Mouse (Mus musculus) thymus, postnatal 0 days (tissue): ENCODE results near the gene Rprml. TPM values are rescaled to one million over a fixed set of nuclear protein-coding genes. Genes with fewer than 3 reads are reported as not detected.

ENCODE experiments used
- DNase-seq: peaks from one replicate; pipeline ENCODE4 v3.0.0-alpha.2; 2015; ENCODE audit warnings: low spot score
- polyA plus RNA-seq: library from polyadenylated mRNA; unstranded; fragments of >200 nt; fragmentation: Nextera tagmentation; extraction: Ambion mirVana; gene quantifications from 2 replicates; pipeline ENCODE4 v1.2.1, GENCODE M21; 2015

Rprml gene
- not detected in 2 replicates for polyA plus RNA-seq

DNA sequence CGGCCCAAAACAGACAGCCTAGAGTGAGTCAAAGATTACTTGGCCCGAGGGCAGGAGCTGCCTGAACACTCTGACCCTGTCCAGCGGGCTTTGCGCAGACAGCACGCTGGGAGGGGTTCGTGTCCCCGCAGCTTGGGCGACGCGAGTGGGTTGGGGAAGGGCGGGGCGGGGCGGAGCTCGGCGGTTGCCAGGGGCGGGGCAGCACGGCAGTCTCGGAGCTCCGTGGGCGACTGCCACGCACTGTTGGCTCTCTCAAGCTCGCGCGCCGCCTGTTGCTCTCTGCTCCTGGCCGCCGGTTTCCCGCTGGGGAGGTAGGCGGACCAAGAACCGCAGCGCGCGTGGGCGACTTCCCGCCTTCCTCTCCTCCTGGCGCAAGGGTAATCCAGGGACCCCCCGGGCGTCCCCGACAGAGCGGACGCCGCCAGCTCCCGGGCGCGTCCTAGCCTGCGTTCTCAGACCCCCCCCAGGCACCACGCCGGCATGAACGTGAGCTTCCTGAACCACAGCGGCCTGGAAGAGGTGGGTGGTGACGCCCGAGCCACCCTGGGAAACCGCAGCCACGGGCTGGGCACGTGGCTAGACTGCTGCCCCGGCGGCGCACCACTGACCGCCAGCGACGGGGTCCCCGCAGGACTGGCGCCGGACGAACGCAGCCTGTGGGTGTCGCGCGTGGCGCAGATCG, at the start of gene Rprml:
Gene Rprml (plus strand): TSS at position 270 of the 682 bp plus-strand sequence.
- DNase-seq = no peak

DNA sequence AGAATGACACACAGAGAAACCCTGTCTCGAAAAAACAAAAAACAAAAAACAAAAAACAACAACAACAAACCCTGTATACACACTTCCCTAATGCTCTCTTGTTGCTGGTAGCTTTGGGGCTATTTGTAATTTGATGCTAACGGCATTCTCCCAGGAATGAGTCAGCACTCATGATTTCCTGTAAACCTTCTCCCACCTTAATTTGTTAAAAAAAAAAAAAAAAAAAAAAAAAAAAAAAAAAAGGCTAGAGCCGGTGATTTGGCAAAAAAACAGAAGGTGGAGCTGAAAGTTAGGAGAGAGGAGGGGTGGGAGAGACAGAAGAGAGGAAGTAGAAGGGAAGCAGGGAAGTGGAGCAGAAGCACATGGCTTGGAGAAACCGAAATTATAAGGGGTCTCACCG, 42.8 kb upstream of the Rprml start:
- no peak for DNase-seq

DNA sequence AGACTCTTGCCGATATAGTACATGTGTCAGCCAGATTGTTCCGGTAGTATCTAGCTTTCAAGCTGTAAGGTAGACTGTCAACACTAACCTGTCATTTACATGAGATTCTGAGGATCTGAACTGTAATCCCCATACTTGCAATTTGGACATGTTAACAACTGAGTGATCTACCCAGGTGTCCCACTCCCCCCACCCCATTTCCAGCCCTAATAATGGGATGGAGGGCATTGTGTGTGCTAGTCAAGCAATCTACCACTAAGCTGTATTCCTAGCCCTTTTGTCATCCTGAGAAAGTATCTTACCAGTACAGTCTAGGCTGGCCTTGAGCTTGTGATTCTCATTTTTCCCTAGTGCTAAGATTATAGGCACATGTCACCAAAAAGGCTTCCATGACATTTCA, 38.6 kb upstream of the Rprml start:
- DNase-seq = no peak

DNA sequence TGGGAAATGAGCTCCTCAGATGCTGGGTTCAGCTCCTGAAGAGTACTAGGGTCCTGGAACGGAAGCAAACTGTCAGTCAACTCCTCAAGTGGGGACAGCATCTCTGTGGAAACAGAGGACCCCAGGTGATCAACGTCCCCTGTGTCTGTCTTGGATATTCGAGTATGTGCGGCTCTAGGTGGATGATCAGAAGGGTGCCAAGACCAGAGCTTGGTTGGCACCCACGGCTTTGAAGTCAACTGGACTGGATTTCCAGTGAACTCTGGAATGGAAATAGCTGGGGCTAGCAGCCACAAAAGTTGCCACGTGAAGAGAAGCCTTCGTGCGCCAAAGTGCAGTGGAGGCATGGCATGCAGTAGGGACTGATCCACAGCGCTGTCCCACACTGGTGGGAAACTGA, 28.3 kb upstream of the Rprml start, which contains the start of gene Gm884:
Gene Gm884 (minus strand): TSS at position 101 of the 400 bp plus-strand sequence.
- no peak for DNase-seq

DNA sequence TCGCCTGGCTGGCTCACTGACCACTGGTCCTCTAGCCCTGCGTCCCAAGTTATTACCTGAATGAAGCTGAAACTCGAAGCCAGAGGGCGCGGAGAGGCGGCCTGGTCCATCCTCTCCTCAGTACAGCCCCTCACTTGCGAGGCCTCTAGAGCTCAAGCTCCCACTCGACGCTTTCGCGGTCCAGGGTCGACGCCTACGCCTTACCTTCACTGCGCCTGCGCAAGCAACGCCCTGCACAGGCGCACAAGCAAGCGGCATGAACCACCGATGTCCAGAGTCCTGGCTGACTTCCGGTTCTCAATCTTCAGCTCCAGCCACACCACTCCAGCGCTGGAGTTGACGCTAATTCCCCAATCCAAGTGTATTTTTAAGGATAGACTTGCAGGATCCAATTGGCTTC, 21.9 kb upstream of the Rprml start:
- no peak for DNase-seq

DNA sequence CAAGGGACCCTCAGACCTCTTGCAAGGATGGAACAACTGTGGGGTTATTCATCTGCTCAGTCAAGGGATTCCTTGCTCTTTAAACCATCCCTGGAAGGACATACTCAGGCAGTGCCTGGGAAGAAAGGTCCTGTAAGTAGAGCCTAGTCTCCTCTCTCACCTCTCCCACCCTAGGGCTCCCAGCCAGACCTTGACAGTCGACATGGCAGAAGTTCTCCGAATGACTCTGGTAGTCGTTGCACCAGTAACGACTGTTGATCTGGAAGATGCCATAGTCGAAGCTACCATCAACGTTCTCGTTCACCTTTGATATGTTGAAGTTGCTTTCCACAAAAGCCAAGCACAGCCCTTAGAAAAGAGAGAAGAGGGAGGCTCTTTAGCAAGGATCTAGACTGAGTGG, 14.6 kb upstream of the Rprml start:
- no peak for DNase-seq

DNA sequence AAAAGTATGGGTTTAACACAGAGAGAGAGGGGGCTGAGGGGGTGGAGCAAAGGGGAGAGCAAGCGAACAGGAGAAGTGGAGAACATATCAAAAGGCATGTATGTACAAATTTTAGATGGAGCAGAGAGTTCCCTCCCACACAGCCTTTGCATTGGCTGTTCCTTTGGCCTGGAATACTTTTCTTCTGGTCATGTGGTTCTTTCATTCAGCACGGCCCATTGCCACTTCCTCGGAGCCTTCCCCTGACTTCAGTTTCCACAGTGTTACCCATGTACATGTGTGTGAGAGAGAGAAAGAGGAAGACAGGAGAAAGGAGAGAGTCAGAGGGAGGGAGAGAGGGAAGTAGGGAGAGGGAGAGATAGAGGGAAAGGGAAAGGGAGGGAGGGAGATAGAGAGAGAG, 13.9 kb upstream of the Rprml start:
- no peak for DNase-seq

DNA sequence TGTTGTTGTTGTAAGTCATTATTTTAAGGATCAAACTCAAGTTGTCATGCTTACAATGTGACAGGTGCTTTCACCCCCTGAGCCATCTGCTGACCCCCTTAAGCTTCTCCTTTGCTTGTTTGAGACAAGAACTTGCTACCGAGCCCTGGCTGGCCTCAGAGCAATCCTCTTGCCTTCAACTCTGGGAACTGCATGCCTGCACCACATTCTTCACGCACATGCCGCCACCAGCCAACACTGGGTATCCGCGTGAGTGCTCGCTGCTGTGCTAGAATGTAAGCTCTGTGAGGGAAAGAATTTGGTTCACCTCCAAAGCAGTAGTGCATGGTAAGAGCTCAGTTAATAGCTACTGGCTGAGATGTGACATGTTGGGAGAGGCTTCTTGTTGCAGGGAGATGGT, 13.1 kb upstream of the Rprml start:
- no peak for DNase-seq

DNA sequence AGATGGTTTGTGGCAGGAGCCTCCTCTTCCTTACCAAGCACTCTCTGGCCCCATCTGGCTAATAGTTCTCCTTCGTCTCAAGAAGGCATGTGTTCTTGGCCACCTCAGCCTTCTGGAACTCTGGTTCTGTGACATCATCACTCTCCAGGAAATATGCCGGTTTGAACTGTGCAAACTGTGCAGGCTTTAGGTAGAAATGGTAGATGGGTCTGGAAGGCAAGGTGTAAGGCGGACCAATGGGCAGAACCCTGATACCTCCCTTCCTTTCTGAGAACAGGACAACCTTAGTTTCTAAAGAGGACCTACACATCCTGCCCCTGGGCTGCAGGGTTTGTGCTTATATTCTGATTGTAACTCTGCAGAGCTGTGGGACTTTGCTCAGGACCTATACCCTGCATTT, 10.6 kb upstream of the Rprml start, which contains the start of gene Lyzl6:
Gene Lyzl6 (minus strand): TSS at position 101 of the 400 bp plus-strand sequence.
- DNase-seq = no peak

DNA sequence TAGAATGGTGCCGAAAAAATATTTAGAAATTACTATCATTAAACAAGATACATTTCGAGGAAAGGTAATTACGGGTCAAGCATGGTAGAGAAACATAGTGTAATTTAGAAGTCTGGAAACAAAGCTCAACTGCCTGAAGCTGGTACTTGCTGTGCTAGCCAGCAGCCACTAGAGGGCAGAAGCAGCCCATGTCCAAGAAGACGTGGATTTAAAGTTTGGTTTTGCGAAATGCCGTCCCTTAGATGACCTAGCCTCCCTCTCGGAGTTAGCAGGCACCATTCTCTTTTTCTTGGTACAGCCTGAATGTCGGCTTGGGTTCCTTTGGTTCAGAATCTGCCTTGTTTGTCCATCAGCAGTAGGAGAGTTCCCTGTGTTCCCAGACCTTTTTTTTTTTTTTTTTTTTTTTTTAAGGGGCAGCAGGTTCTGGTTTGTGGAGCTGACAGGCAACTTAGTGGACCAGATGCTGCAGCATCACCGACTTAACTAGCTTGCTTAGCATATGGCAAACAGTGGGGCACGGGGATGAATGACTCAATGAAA, 9.9 kb upstream of the Rprml start:
- DNase-seq = peak; percentile 32

DNA sequence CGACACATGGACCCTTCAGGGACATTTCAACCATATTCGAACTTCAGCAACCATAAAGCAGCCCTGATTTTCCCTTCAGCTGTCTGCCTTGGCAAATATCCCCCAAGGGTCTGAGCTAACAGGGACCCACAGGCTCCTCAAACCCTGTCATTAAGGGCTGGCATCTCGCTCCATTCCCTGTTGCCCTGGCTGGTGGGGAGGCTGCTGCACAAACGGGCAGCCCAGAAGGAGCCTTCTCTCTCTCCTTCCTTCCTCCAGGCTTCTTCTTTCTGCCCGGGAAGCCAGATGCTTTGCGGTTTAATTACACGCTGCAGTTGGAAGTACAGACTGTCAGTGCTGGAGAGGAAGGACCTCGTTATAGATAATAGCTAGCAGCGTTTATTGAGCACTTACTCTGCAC, 6.2 kb upstream of the Rprml start:
- no peak for DNase-seq

DNA sequence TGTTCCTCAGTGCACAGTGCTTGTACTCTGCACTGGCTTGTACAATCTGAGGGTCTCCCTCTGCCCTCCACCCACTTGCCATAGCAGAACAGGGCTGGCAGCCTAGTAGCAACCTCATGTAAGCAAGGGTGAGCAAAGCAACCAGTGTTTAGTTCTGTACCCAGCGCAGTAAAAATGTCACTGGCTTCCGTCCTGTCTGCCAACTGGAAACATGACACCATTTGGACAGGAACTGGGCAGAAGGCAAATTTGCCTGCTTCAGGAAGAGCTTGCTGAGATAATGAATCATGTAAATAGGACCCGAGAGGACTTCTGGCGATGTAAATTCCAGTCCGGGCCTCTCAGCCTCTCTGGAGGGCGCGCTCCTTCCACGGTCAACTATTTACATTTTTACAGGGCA, 3.6 kb upstream of the Rprml start:
- DNase-seq = no peak

DNA sequence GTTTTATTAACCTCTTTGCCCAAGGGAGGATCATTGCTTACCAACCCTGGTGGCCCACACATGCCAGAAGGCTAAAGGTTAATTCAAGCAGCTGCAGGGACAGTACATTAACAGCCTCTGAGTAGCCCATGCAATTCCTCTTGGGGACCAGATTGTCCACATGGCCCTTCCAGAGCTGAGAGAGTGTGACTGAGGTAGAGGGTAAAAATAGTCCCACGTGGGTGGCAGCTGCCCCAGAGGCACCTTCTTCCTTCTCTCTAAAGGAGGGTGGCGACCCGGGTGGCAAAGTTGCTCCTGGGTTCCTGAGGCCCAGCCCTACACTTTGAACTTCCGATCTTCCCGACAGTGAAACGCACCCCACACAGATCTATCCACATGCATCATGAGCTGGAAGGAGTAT, 3.1 kb upstream of the Rprml start:
- DNase-seq = no peak

DNA sequence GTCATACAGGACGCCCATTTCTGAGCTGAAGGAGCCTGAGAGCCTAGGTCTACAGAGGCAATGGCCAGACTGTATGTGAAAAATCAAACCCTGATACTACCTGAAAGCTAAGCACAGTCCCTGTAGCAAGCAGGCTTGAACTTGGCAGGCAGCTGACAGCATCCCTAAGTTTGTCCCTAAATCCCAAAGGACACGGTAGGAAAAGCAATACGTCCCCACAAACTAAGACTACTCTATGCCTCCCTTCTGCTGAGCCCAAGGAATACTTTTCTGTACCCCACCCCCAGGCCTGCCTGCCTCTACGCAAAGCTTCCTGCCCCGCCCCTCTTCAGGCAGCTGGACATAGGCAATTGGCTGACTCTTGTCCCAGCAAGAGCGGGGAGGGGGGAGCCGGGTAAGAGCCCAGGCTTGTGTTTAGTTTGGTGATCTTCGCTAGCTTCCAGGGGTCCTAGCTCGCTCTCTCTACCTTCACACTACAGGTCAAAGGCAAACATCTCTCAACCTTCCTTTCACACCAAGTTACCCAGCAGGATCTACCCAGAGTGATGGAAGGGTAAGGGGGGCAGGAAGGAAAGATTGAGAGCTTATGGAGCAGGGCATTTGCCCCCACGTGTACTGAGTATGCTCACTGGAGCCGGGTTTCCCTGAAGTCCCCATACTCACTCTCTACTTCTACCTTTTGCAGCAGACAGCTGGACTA, 1.3 kb upstream of the Rprml start:
- DNase-seq = no peak

DNA sequence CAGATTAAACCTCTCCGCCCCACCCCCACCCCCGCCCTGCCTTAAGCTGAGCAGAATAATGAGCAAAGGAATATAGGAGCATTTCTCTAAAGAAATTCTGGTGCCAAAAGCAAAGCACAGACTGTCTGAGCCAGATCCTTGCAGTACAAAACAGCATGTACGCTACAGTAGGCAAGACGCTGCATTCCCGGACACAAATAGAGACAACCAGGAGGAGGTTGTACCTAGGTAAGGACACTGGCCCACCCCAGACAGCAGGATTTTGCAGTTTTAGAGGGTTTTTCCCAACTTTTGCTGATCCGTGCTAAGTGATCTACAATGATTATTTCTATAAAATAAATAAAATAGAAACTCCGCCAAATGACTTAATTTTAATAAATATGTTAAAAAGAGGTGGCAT, 714 bp upstream of the Rprml start:
- DNase-seq = no peak

DNA sequence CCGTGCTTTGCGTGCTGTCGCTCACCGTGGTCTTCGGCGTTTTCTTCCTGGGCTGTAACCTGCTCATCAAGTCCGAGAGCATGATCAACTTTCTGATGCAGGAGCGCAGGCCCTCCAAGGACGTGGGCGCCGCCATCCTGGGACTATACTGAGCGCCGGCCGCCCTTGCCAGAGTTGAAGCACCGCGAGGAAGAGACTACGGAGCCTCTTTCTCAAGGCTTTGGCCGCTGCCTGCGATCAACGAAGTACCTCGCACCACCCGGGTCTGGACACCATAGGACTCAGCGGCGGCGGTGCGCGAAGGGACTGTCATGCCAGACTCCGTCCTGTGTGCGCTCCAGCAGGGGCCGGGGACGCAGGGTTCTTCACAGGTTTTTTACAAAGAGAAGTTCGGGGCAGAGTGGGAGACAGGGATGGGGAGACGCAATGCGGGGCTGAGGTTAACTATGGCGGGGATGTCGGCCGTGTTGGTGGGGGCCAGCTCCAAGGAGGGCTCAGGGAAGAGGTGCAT, 668 bp downstream of the Rprml start:
- no peak for DNase-seq

DNA sequence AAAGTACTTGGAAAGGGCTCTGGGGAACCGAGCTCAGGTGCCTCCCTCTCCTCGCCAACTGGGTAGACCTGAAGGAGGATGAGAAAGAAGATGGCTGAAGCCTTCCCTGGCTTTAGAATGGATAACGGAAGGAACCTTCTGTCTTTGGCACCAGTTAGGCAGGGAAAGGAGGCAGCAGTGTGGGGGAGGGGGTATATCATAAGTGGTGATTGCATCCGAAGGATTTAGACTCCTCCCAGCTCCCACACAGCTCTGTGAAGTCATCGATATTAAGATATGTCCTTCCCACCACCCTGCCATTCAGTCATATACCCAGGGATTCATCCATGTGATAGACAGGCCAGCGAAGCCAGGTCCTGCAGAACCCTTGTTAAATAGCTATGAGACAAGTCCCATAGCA, 2.1 kb downstream of the Rprml start:
- no peak for DNase-seq

DNA sequence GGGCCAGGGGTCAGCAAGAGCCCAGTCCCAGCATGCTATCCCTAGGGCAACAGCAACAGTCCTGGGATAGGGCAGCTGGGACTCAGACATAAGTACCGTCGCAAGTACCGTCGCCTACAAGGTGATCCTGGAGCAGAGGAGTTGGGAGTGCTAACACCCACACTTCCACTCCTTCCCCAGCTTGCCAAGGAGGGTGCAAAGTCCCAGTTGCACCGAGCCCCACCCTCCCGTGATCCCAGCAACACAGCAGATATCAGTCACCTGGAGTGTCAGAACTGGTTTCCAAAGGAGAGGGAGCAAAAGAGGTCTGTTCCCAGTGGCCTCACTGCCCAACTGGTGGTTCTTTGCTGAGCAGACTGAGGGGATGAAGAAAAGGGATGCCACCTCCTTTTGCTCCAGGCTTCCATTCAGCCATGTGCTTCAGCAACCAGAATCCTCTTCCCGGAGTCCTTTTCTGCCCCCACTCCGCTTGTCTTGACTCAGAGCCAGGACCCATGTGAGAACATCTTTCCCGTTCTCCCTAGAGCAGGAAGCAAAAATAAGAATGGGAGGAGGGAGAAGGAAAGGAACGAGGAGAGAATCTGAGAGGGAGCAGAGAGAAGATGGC, 4.1 kb downstream of the Rprml start:
- DNase-seq = no peak

DNA sequence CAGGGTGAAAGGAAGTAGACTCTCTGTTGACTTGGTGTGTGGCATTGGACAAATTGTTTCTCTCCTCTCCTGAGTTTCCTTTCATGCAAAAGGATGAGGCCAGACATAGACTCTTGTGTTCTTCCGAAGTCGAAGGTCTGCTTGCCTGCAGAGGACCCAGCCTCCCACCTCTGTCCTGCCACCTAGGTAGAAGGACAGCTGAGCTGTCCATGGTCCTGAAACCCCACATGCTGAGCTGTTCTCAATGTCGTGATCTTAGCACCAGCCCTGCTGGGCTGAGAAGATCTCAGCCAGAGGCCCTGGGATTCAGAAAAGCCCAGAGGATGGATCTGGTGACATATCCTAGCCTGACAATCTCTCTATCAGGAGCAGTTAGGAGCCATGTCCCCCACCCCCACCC, 7.2 kb downstream of the Rprml start:
- peak; percentile 53 for DNase-seq

DNA sequence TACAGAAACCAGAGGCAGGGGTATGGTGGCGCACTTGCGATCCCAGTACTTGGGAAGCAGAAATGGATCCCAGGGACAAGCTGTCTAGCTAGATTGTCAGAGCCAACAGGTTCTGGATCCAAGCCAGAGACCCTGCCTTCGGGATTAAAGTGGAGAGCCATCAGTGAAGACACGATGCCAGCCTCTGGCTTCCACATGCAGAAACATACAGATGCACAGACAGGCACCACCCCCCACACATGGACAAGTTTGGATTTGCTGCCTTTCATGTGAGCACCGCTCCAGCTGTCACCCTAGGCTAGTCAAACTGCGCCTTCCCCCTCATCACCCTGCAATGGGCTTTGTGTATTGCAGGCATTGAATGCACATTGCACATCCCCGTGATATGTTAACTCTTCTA, 8.8 kb downstream of the Rprml start:
- DNase-seq = no peak

DNA sequence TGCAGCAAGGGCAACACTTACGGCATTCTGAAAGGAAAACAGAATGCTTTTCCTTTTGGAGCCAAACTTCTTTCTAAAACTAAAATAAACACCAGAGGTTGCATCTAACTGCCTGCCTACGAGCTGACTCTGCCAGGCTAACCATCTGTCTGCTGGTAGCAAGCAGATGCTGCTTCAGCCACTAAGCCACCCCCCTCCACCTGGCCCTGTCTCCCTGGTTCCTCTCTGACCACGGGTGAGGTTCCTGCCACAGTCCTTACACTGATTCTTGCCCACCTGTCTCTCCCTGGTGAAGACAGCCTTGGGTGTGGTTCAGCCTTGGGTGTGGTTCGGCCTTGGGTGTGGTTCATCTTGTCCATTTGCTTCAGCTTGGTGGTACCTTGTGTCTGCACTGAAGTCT, 12.5 kb downstream of the Rprml start:
- no peak for DNase-seq

DNA sequence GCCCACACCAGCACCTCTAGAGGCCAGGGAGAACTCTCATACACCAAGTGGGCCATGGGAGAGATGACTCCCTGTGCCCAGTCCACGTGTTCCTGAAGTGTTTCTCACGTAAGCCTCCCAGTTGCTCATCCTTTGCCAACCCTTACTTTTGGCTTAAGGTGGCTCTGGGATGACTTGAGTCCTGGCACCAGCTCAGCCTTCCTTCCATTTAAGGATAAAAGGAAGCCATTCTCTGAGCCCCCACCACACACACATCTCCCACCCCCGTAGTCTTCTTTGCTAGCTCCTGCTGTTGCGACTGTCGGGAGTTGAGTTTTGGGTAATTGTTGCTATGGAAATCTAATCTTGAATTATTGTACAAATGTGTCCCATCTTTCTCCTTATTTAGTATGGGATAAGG, 13.2 kb downstream of the Rprml start:
- DNase-seq = no peak
